Mouse (Mus musculus) intestine, embryonic 16.5 days (tissue): ENCODE results near the gene 1700016D06Rik. TPM values are rescaled to one million over a fixed set of nuclear protein-coding genes. Genes with fewer than 3 reads are reported as not detected.

Source experiments
- ATAC-seq: fragments of 200-750 bp; cut with Nextera tagmentation; 2 replicates; pipeline ENCODE4 v1.8.0; 2017; ENCODE audit warnings: moderate TSS enrichment, moderate library complexity
- H3K27ac ChIP-seq: fragments of 300-500 bp; sonication (generic); 2 replicates; pipeline ENCODE4 v1.5.1; 2014; ENCODE audit warnings: mild to moderate bottlenecking, low read length
- H3K27me3 ChIP-seq: fragments of 300-500 bp; sonication (generic); replicated peaks from 2 replicates; pipeline ENCODE4 v1.6.1; 2014; ENCODE audit warnings: low read length, control low read depth, mixed read lengths; ENCODE audit not compliant: control insufficient read depth, insufficient read depth
- H3K36me3 ChIP-seq: fragments of 300-500 bp; sonication (generic); 2 replicates; pipeline ENCODE4 v1.6.1; 2014; ENCODE audit warnings: low read length, control low read depth; ENCODE audit not compliant: control insufficient read depth, insufficient read depth
- H3K4me1 ChIP-seq: fragments of 300-500 bp; sonication (generic); 2 replicates; pipeline ENCODE4 v1.6.1; 2014; ENCODE audit warnings: low read length, control low read depth, mixed read lengths; ENCODE audit not compliant: control insufficient read depth, insufficient read depth
- H3K4me2 ChIP-seq: fragments of 300-500 bp; sonication (generic); 2 replicates; pipeline ENCODE4 v1.6.1; 2014; ENCODE audit warnings: low read depth, low read length, control low read depth
- H3K4me3 ChIP-seq: fragments of 300-500 bp; sonication (generic); 2 replicates; pipeline ENCODE4 v1.5.1; 2014; ENCODE audit warnings: mild to moderate bottlenecking, low read length
- H3K9ac ChIP-seq: fragments of 300-500 bp; sonication (generic); 2 replicates; pipeline ENCODE4 v1.6.1; 2014; ENCODE audit warnings: low read depth, low read length
- H3K9me3 ChIP-seq: fragments of 300-500 bp; sonication (generic); 2 replicates; pipeline ENCODE4 v1.6.1; 2016; ENCODE audit warnings: low read length, control low read depth; ENCODE audit not compliant: control insufficient read depth
- WGBS: fragments of 180-500 bp; shearing (Covaris S2); extraction: QIAGEN DNeasy Blood & Tissue Kit; methylation state at CpG from one replicate; pipeline ENCODE4 v1.1.7; 2014; 5-methylcytosine and 5-hydroxymethylcytosine counted together
- polyA plus RNA-seq: library from polyadenylated mRNA; unstranded; fragments of >200 nt; fragmentation: Nextera tagmentation; extraction: Ambion mirVana; gene quantifications from 2 replicates; pipeline ENCODE4 v1.2.1, GENCODE M21; 2015

The 1700016D06Rik gene
- polyA plus RNA-seq, 1 experiment from 2014 or later: not detected

GRCm38 (mm10) chr8:11629206-11629605, 71.7 kb downstream of the 1700016D06Rik start:
- peaks cover 8% of the 10 kb centered on the region; the same call in 1 of the 2 replicates for H3K36me3 ChIP-seq

GRCm38 (mm10) chr8:11628506-11629132, 72.2 kb downstream of the 1700016D06Rik start:
- Histone ChIP-seq H3K36me3 (peaks cover 8% of the 10 kb centered on the region; the same call in 1 of the 2 replicates), H3K4me1 (peaks cover 13% of the 10 kb centered on the region), H3K27me3 (no peaks in the 10 kb centered on the region), H3K4me3 (no peak overlapping the region), H3K9me3 (no peaks in the 10 kb centered on the region), H3K27ac (no peak overlapping the region), H3K9ac (no peak overlapping the region), H3K4me2 (no peak overlapping the region)
- 85% methylated on average over 7 of the region's 7 CpGs for WGBS
- ATAC-seq: no peak

More at GRCm38 (mm10) chr8:11629206-11629605, 71.7 kb downstream of the 1700016D06Rik start:
- Histone ChIP-seq H3K4me1 (peaks cover 18% of the 10 kb centered on the region), H3K4me2 (no peak overlapping the region), H3K27ac (no peak overlapping the region), H3K9me3 (no peaks in the 10 kb centered on the region), H3K4me3 (no peak overlapping the region), H3K27me3 (no peaks in the 10 kb centered on the region), H3K9ac (no peak overlapping the region)
- ATAC-seq: no peak
- 77% methylated on average over 5 of the region's 5 CpGs for WGBS

- Histone ChIP-seq H3K4me2 (no peak overlapping the region), H3K36me3 (peaks cover 8% of the 10 kb centered on the region; the same call in 1 of the 2 replicates), H3K4me1 (peaks cover 4% of the 10 kb centered on the region; the same call in 1 of the 2 replicates), H3K27me3 (no peaks in the 10 kb centered on the region), H3K9ac (no peak overlapping the region), H3K9me3 (no peaks in the 10 kb centered on the region), H3K4me3 (no peak overlapping the region), H3K27ac (no peak overlapping the region)
- 78% methylated on average over 9 of the region's 9 CpGs for WGBS
- ATAC-seq: no peak
Observed at GRCm38 (mm10) chr8:11627717-11628116, 73.1 kb downstream of the 1700016D06Rik start.

- H3K4me2 ChIP-seq: no peak overlapping the region
- peaks cover 4% of the 10 kb centered on the region; the same call in 1 of the 2 replicates for H3K36me3 ChIP-seq
- ATAC-seq: no peak
- no peak overlapping the region for H3K9ac ChIP-seq
- H3K4me1 ChIP-seq: no peaks in the 10 kb centered on the region
- no peaks in the 10 kb centered on the region for H3K9me3 ChIP-seq
- H3K27me3 ChIP-seq: no peaks in the 10 kb centered on the region
- no peak overlapping the region for H3K4me3 ChIP-seq
- H3K27ac ChIP-seq: no peak overlapping the region
- 68% methylated on average over 4 of the region's 4 CpGs for WGBS
Observed at GRCm38 (mm10) chr8:11625084-11625483, 75.8 kb downstream of the 1700016D06Rik start.

GRCm38 (mm10) chr8:11619091-11619490, 81.8 kb downstream of the 1700016D06Rik start:
- Histone ChIP-seq H3K9ac (no peak overlapping the region), H3K4me1 (no peaks in the 10 kb centered on the region), H3K36me3 (peaks cover 21% of the 10 kb centered on the region), H3K9me3 (no peaks in the 10 kb centered on the region), H3K27me3 (no peaks in the 10 kb centered on the region), H3K4me2 (no peak overlapping the region), H3K27ac (no peak overlapping the region), H3K4me3 (no peak overlapping the region)
- ATAC-seq: no peak
- 84% methylated on average over 3 of the region's 3 CpGs for WGBS

- H3K4me2 ChIP-seq: no peak overlapping the region
- H3K4me1 ChIP-seq: no peaks in the 10 kb centered on the region
- no peaks in the 10 kb centered on the region for H3K27me3 ChIP-seq
- no peak overlapping the region for H3K4me3 ChIP-seq
- H3K9me3 ChIP-seq: no peaks in the 10 kb centered on the region
- no peak for ATAC-seq
- no peak overlapping the region for H3K9ac ChIP-seq
- 81% methylated on average over 2 of the region's 2 CpGs for WGBS
- H3K27ac ChIP-seq: no peak overlapping the region
- peaks cover 25% of the 10 kb centered on the region for H3K36me3 ChIP-seq
Observed at GRCm38 (mm10) chr8:11618063-11618462, 82.8 kb downstream of the 1700016D06Rik start.

- no peaks in the 10 kb centered on the region for H3K4me1 ChIP-seq
- no peak overlapping the region for H3K27ac ChIP-seq
- H3K9me3 ChIP-seq: no peaks in the 10 kb centered on the region
- WGBS: 4% methylated on average over 1 of the region's 1 CpGs
- H3K9ac ChIP-seq: no peak overlapping the region
- ATAC-seq: no peak
- peaks cover 34% of the 10 kb centered on the region for H3K36me3 ChIP-seq
- no peak overlapping the region for H3K4me2 ChIP-seq
- H3K4me3 ChIP-seq: no peak overlapping the region
- no peaks in the 10 kb centered on the region for H3K27me3 ChIP-seq
Observed at GRCm38 (mm10) chr8:11616294-11616693, 84.6 kb downstream of the 1700016D06Rik start.

- Histone ChIP-seq H3K27me3 (no peaks in the 10 kb centered on the region), H3K4me3 (no peak overlapping the region), H3K4me1 (no peaks in the 10 kb centered on the region), H3K4me2 (no peak overlapping the region), H3K27ac (no peak overlapping the region), H3K9ac (no peak overlapping the region), H3K9me3 (no peaks in the 10 kb centered on the region), H3K36me3 (peaks cover 31% of the 10 kb centered on the region)
- ATAC-seq: no peak
- WGBS: 81% methylated on average over 6 of the region's 6 CpGs
Observed at GRCm38 (mm10) chr8:11614126-11614835, 86.6 kb downstream of the 1700016D06Rik start.

GRCm38 (mm10) chr8:11608848-11609247, 92.0 kb downstream of the 1700016D06Rik start:
- H3K4me1 ChIP-seq: no peaks in the 10 kb centered on the region
- no peak overlapping the region for H3K9ac ChIP-seq
- no peak overlapping the region for H3K27ac ChIP-seq
- H3K9me3 ChIP-seq: no peaks in the 10 kb centered on the region
- no peak overlapping the region for H3K4me2 ChIP-seq
- peaks cover 16% of the 10 kb centered on the region for H3K36me3 ChIP-seq
- 98% methylated on average over 9 of the region's 9 CpGs for WGBS
- ATAC-seq: no peak
- H3K27me3 ChIP-seq: no peaks in the 10 kb centered on the region
- no peak overlapping the region for H3K4me3 ChIP-seq
